Mouse (Mus musculus) megakaryocyte, embryonic 14.5 days (primary cell): ENCODE results near the gene Casp1.

Source experiments
- FLI1 ChIP-seq: IDR thresholded peaks from 2 replicates; pipeline ENCODE4 v1.6.1; 2012; ENCODE audit warnings: low read length, inconsistent platforms, mixed read lengths
- GATA1 ChIP-seq: IDR thresholded peaks from 3 replicates; pipeline ENCODE4 v1.6.1; 2012; ENCODE audit warnings: mixed read lengths, low read length, inconsistent platforms, borderline replicate concordance

GRCm38 (mm10) chr9:5344090-5344489, 45.8 kb downstream of the Casp1 start:
- TF ChIP-seq GATA1, result no peak
- TF ChIP-seq FLI1, result no peak
